Mouse (Mus musculus): ENCODE measurements around the gene Gm13272. TPM values are rescaled to one million over a fixed set of nuclear protein-coding genes. Genes with fewer than 3 reads are reported as not detected.
"Not testable (repeated sequence)": the region's sequence is repeated elsewhere in the genome, so short reads cannot be mapped to it uniquely, and the experiment has no call there.

The Gm13272 gene
- not detected in 2 replicates for polyA plus RNA-seq (2012; rRNA removed)

DNA sequence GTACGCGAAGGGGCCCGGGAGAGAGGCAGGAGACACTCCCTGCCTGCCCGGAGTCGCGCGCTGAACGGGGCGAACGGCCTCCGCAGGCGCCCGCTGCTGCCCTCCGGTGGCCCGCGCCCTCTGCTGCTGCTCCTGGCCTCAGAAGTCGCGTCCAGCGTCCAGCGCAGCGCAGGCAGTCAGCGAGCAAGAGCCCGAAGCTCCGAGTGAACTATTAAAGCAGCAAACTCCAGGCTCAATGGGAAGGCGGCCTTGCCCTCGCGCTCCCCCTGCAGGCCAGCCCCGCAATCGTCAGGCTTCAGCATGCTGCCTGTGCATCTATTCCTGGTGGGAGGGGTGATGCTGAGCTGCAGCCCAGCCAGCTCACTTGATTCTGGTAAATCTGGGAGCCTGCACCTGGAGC, at the start of gene Gm13272:
Gene Gm13272 (plus strand): TSS at position 301 of the 400 bp plus-strand sequence.
- H3K27me3 ChIP-seq (ENCODE audit: control insufficient read depth, insufficient read depth, low read length); H3K36me3 ChIP-seq (ENCODE audit: control insufficient read depth, insufficient read depth, low read length); H3K4me3 ChIP-seq (ENCODE audit: control insufficient read depth, low read depth, low read length); H3K27ac ChIP-seq (ENCODE audit: control insufficient read depth, insufficient read depth, low read depth, low read length); H3K4me1 ChIP-seq (ENCODE audit: control insufficient read depth, insufficient read depth, low read length): not testable (repeated sequence)

DNA sequence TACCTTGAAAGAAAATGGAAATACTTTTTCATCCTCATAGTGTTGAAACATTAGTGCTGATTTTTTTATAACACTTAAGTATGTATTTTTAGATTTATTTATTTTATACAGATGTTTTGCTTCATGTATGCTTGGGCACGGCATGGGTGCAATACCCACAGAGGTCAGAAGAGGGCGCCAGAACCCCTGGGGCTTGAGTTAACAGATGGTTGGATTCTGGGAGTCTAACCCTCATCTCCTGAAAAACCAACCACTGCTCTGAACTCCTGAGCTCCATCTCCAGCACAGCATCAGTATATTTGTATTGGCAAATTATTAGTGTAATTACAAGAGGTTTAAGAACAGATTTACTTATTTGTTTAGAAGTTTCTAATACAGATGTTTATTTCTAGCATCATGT, 41.2 kb upstream of the Gm13272 start:
- H3K4me3 ChIP-seq (ENCODE audit: control insufficient read depth, low read depth, low read length): no peak overlapping the region
- H3K36me3 ChIP-seq (ENCODE audit: control insufficient read depth, insufficient read depth, low read length): no peaks in the 10 kb centered on the region
- H3K4me1 ChIP-seq (ENCODE audit: control insufficient read depth, insufficient read depth, low read length): no peaks in the 10 kb centered on the region
- H3K27ac ChIP-seq (ENCODE audit: control insufficient read depth, insufficient read depth, low read depth, low read length): no peak overlapping the region
- peak; percentile 79; the same call in 1 of the 2 replicates for TF ChIP-seq CTCF (IDR thresholded peaks at IDR 0.05; ENCODE audit: control insufficient read depth, insufficient read depth, insufficient replicate concordance, low read depth, low read length)
- TF ChIP-seq POLR2A (IDR thresholded peaks at IDR 0.05; ENCODE audit: control insufficient read depth, low read depth, low read length): no peak
- no peaks in the 10 kb centered on the region for H3K27me3 ChIP-seq (ENCODE audit: control insufficient read depth, insufficient read depth, low read length)

DNA sequence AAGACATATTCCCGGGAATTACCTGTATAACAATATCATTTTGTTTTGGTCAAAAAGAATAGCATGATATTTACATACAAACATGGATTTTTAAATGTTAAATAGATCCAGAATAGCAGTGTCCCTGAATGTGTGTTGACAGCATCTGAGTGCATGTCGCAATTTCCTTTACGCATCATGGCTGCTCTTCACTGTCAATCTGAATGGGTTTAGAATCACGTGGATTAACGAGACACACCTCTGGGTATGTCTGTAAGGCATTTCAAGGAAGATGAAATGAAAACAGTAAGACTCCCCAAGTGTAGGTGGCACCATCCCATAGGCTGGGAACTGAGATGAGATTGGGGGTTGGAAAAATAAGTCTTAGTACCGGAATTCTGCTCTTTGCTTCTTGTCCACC, 40.6 kb upstream of the Gm13272 start:
- Histone ChIP-seq H3K27ac (ENCODE audit: control insufficient read depth, insufficient read depth, low read depth, low read length) (no peak overlapping the region), H3K27me3 (ENCODE audit: control insufficient read depth, insufficient read depth, low read length) (no peaks in the 10 kb centered on the region), H3K4me3 (ENCODE audit: control insufficient read depth, low read depth, low read length) (no peak overlapping the region), H3K36me3 (ENCODE audit: control insufficient read depth, insufficient read depth, low read length) (no peaks in the 10 kb centered on the region), H3K4me1 (ENCODE audit: control insufficient read depth, insufficient read depth, low read length) (no peaks in the 10 kb centered on the region)
- TF ChIP-seq CTCF (IDR thresholded peaks at IDR 0.05; ENCODE audit: control insufficient read depth, insufficient read depth, insufficient replicate concordance, low read depth, low read length) (no peak), POLR2A (IDR thresholded peaks at IDR 0.05; ENCODE audit: control insufficient read depth, low read depth, low read length) (no peak)

DNA sequence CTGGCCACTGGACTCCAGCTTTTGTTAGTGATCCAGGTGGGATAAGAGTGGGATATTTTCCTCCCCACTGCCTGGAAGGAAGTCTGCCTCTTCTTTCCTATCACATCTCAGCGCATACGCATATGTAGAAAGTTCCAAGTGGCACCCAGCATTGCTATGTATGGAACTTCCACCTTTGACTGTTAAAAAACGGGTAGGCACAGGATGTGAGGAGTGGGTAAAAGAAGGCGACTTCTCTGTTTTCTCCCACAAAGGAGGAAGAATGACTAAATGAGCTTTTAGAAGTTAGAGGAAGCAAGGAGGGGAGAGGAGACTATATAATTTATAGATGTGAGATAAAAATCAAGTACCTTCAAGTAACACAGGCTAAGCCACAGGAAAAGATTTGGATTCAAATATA, 38.2 kb upstream of the Gm13272 start:
- Histone ChIP-seq H3K27ac (ENCODE audit: control insufficient read depth, insufficient read depth, low read depth, low read length) (no peak overlapping the region), H3K27me3 (ENCODE audit: control insufficient read depth, insufficient read depth, low read length) (no peaks in the 10 kb centered on the region)

DNA sequence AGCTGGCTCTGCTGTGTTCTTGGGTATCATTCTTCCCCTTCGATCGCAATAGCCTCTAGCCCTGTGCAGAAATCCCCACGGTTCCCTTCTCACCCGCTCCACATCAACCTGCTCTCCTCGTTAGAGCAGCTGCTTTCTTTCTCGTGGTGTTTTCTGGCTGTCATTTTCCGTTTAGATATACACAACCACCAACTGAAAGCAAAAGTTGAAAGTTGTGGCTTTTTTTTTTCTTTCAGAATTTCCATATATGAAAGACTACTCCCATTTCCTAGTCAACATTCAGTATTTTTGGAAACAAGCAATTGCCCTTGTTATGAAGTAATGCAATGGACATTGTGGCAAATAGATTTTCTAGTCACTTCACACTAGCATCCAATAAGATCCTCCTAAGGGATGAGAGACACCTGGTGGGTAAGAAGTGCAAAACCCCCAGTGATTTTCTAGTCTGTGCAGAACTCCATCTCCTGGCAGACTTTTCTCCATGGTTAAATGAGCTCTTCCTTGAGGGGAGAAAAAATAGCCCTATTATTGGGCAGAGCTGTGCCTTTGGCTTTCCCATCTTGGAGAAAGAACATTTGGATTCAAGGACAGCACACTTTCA, 36.8 kb upstream of the Gm13272 start:
- no peak for TF ChIP-seq CTCF (IDR thresholded peaks at IDR 0.05; ENCODE audit: control insufficient read depth, insufficient read depth, insufficient replicate concordance, low read depth, low read length)
- TF ChIP-seq POLR2A (IDR thresholded peaks at IDR 0.05; ENCODE audit: control insufficient read depth, low read depth, low read length): no peak
- no peaks in the 10 kb centered on the region for H3K27me3 ChIP-seq (ENCODE audit: control insufficient read depth, insufficient read depth, low read length)
- H3K4me1 ChIP-seq (ENCODE audit: control insufficient read depth, insufficient read depth, low read length): no peaks in the 10 kb centered on the region
- peak overlapping the region; percentile 72 for H3K4me3 ChIP-seq (ENCODE audit: control insufficient read depth, low read depth, low read length)
- H3K36me3 ChIP-seq (ENCODE audit: control insufficient read depth, insufficient read depth, low read length): no peaks in the 10 kb centered on the region
- H3K27ac ChIP-seq (ENCODE audit: control insufficient read depth, insufficient read depth, low read depth, low read length): no peak overlapping the region

More for the DNA sequence above, 38.2 kb upstream of the Gm13272 start:
- Histone ChIP-seq H3K4me1 (ENCODE audit: control insufficient read depth, insufficient read depth, low read length) (no peaks in the 10 kb centered on the region), H3K36me3 (ENCODE audit: control insufficient read depth, insufficient read depth, low read length) (no peaks in the 10 kb centered on the region), H3K4me3 (ENCODE audit: control insufficient read depth, low read depth, low read length) (no peak overlapping the region)
- no peak for TF ChIP-seq POLR2A (IDR thresholded peaks at IDR 0.05; ENCODE audit: control insufficient read depth, low read depth, low read length)
- TF ChIP-seq CTCF (IDR thresholded peaks at IDR 0.05; ENCODE audit: control insufficient read depth, insufficient read depth, insufficient replicate concordance, low read depth, low read length): no peak

DNA sequence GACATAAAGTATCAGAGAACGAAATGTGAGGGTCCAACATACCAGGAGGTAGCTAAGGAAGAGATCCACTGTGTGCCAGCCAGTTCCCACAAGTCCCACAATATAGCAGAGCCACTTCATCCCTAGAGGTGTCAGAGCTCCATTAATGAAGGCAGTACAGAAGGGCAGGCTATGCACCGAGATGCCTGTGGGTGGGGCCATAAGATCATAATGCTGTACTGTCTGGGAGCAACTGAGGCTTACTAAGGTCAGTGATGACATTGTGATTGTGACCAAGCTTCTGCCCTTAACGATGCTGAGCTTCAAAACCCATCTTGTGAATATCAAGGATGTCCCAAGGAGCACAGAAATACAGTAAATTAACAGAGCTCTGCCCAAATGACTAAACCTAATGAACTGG, 35.4 kb upstream of the Gm13272 start:
- peak overlapping the region; percentile 68 for H3K4me3 ChIP-seq (ENCODE audit: control insufficient read depth, low read depth, low read length)
- no peak for TF ChIP-seq POLR2A (IDR thresholded peaks at IDR 0.05; ENCODE audit: control insufficient read depth, low read depth, low read length)
- TF ChIP-seq CTCF (IDR thresholded peaks at IDR 0.05; ENCODE audit: control insufficient read depth, insufficient read depth, insufficient replicate concordance, low read depth, low read length): no peak
- H3K4me1 ChIP-seq (ENCODE audit: control insufficient read depth, insufficient read depth, low read length): no peaks in the 10 kb centered on the region
- no peak overlapping the region for H3K27ac ChIP-seq (ENCODE audit: control insufficient read depth, insufficient read depth, low read depth, low read length)
- H3K36me3 ChIP-seq (ENCODE audit: control insufficient read depth, insufficient read depth, low read length): no peaks in the 10 kb centered on the region
- no peaks in the 10 kb centered on the region for H3K27me3 ChIP-seq (ENCODE audit: control insufficient read depth, insufficient read depth, low read length)

DNA sequence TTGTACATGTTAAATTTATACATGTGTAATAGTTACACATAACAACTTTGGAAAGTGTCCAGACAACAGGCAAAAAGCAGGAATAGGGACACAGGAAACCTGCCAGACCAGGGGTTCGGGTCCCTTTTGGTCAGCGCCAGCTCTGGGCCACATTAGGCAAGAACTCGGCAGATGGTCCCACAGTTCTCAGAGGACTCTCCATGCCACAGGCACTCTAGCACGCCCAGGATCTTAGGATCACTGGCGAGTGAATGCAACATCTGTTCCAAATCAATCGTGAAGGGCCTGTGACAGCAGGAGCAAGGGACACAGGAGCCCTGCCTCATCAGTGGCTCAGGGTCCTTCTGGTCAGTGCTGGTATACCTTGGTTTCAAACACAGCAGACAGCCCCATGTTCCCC, 29.7 kb upstream of the Gm13272 start:
- no peaks in the 10 kb centered on the region for H3K36me3 ChIP-seq (ENCODE audit: control insufficient read depth, insufficient read depth, low read length)
- no peak overlapping the region for H3K4me3 ChIP-seq (ENCODE audit: control insufficient read depth, low read depth, low read length)
- TF ChIP-seq CTCF (IDR thresholded peaks at IDR 0.05; ENCODE audit: control insufficient read depth, insufficient read depth, insufficient replicate concordance, low read depth, low read length) (no peak), POLR2A (IDR thresholded peaks at IDR 0.05; ENCODE audit: control insufficient read depth, low read depth, low read length) (no peak)
- no peaks in the 10 kb centered on the region for H3K27me3 ChIP-seq (ENCODE audit: control insufficient read depth, insufficient read depth, low read length)
- H3K4me1 ChIP-seq (ENCODE audit: control insufficient read depth, insufficient read depth, low read length): no peaks in the 10 kb centered on the region
- no peak overlapping the region for H3K27ac ChIP-seq (ENCODE audit: control insufficient read depth, insufficient read depth, low read depth, low read length)

DNA sequence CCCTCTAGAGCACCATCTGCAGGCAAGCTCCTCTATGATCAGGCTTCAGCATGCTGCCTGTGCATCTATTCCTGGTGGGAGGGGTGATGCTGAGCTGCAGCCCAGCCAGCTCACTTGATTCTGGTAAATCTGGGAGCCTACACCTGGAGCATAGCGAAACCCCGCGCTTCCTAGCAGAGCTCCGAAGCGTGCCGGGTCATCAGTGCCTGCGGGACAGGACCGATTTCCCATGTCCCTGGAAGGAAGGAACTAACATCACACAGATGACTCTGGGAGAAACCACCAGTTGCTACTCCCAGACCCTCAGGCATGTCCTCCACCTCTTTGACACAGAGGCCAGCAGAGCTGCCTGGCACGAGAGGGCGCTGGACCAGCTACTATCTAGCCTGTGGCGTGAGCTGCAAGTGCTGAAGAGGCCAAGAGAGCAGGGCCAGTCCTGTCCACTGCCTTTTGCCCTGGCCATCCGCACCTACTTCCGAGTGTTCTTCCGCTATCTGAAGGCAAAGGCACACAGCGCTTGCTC, 24.8 kb upstream of the Gm13272 start, which contains the start of gene Gm13271:
Gene Gm13271 (plus strand): TSS at position 51 of the 523 bp plus-strand sequence.
- H3K27me3 ChIP-seq (ENCODE audit: control insufficient read depth, insufficient read depth, low read length); H3K27ac ChIP-seq (ENCODE audit: control insufficient read depth, insufficient read depth, low read depth, low read length); H3K4me3 ChIP-seq (ENCODE audit: control insufficient read depth, low read depth, low read length); H3K4me1 ChIP-seq (ENCODE audit: control insufficient read depth, insufficient read depth, low read length); H3K36me3 ChIP-seq (ENCODE audit: control insufficient read depth, insufficient read depth, low read length): not testable (repeated sequence)

DNA sequence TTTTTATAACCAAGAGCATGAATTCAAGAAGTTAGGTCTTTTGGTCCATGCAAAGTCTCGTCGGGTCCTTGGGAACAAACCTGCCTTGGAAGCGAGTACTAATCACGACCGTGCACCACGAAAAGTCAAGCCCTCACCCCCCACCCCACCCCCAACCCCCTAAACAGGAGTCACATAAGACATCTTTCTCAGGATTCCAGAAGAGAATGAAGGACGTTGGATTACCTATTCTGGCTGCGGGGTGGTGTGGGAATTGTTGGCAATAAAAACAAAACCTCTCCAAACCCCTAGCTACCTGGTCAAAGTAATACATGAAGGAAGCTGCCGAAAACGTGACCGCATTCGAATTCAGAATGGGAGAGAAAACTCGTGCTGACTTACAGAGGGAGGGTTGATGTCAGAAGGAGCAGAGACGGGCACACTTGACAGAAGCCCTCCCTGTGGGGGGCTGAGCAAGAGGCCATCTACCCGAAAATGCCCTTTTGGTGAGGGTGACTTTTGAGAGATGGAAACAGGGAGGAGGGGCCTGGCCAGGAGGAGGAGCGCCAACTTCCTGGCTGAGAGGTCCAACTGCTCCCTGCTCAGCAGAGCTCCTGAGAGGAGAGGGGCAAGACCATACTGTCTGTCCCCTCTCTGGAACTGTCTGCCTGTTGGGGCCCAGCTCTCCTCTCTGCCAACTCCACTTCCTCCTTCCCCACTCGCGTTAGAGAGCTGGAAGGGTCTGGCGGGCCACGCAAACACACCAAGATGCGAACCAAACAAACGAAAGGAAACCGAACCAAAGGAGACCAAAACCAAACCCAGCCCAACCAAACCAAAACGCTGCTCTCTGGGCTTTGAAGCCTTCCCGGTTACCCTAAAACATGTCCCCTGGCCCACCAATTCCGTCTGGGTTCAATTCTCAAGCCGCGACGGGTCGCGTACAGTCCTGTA, 22.8 kb upstream of the Gm13272 start:
- H3K36me3 ChIP-seq (ENCODE audit: control insufficient read depth, insufficient read depth, low read length); H3K27me3 ChIP-seq (ENCODE audit: control insufficient read depth, insufficient read depth, low read length); H3K4me1 ChIP-seq (ENCODE audit: control insufficient read depth, insufficient read depth, low read length): not testable (repeated sequence)
- Histone ChIP-seq H3K27ac (ENCODE audit: control insufficient read depth, insufficient read depth, low read depth, low read length) (peak overlapping the region; percentile 2; the same call in 1 of the 2 replicates), H3K4me3 (ENCODE audit: control insufficient read depth, low read depth, low read length) (peak overlapping the region; percentile 52)

All from testis, adult 2 months (tissue).